Mouse (Mus musculus) kidney, adult 2 months (tissue): ENCODE measurements around the gene Atp6v0d1. TPM values are rescaled to one million over a fixed set of nuclear protein-coding genes. Genes with fewer than 3 reads are reported as not detected.
"Not testable (repeated sequence)": the region's sequence is repeated elsewhere in the genome, so short reads cannot be mapped to it uniquely, and the experiment has no call there.

Experiments used
- DNase-seq: peaks from one replicate; pipeline ENCODE4 v3.0.0; 2021
- H3K27ac ChIP-seq: fragments of 200-500 bp; 2 replicates; pipeline ENCODE4 v1.5.1; 2012; ENCODE audit warnings: low read depth, low read length, control low read depth, inconsistent platforms; ENCODE audit not compliant: insufficient read depth
- H3K27me3 ChIP-seq: fragments of 200-500 bp; replicated peaks from 2 replicates; pipeline ENCODE4 v1.6.1; 2012; ENCODE audit warnings: mild to moderate bottlenecking, moderate library complexity, low read length, inconsistent platforms; ENCODE audit not compliant: control insufficient read depth, insufficient read depth
- H3K36me3 ChIP-seq: fragments of 200-500 bp; 2 replicates; pipeline ENCODE4 v1.6.1; 2012; ENCODE audit warnings: mild to moderate bottlenecking, moderate library complexity, low read length, inconsistent platforms; ENCODE audit not compliant: control insufficient read depth, insufficient read depth
- H3K4me1 ChIP-seq: fragments of 200-500 bp; 2 replicates; pipeline ENCODE4 v1.6.1; 2011; ENCODE audit warnings: low read length; ENCODE audit not compliant: control insufficient read depth, insufficient read depth
- H3K4me3 ChIP-seq: fragments of 200-500 bp; 2 replicates; pipeline ENCODE4 v1.5.1; 2011; ENCODE audit warnings: mild to moderate bottlenecking, low read depth, low read length, control low read depth; ENCODE audit not compliant: insufficient read depth
- CTCF ChIP-seq: fragments of 200-500 bp; conservative IDR thresholded peaks from 2 replicates; pipeline ENCODE4 v1.5.1; 2011; ENCODE audit warnings: low read depth, mild to moderate bottlenecking, control low read depth, low read length, moderate library complexity, mixed read lengths; ENCODE audit not compliant: insufficient read depth, insufficient read length
- POLR2A ChIP-seq: fragments of 200-500 bp; IDR thresholded peaks from one replicate; pipeline ENCODE4 v1.6.1; 2011; ENCODE audit warnings: low read depth, low read length, control low read depth
- WGBS: fragments of 180-500 bp; shearing (Covaris S2); methylation state at CpG from one replicate; pipeline ENCODE4 v1.1.7; 2018; 5-methylcytosine and 5-hydroxymethylcytosine counted together
- polyA plus RNA-seq: library from polyadenylated mRNA; depleted of rRNA; stranded (reverse); fragments of >200 nt; gene quantifications from 2 replicates; pipeline ENCODE4 v1.2.3, GENCODE M21; 2012

Gene Atp6v0d1
- polyA plus RNA-seq, 1 experiment: 182 TPM

DNA sequence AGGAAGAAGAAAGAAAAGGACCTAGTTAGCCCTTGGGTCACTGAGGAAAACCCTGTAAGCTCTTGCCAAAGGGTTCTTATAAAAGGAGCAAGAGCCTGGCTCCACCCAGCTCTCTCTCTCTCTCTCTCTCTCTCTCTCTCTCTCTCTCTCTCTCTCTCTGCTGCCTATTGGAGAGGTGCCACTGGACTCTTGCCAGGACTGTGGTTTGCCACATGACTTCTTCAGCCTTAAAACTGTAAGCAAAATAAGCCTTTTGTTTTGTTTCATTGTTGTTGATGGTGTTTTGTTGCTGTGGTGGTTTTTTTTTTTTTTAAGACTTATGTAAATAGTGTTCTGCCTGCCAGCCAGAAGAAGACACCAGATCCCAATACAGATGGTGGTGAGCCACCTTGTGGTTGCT, 7.6 kb upstream of the Atp6v0d1 start:
- TF ChIP-seq CTCF (no peak), POLR2A (no peak)
- no peaks in the 10 kb centered on the region; the same call in 1 of the 2 replicates for H3K4me1 ChIP-seq
- H3K4me3 ChIP-seq: no peak overlapping the region
- DNase-seq: peak; percentile 76
- no peaks in the 10 kb centered on the region for H3K27me3 ChIP-seq
- no peak overlapping the region for H3K27ac ChIP-seq
- no peaks in the 10 kb centered on the region for H3K36me3 ChIP-seq

- 86% methylated on average over 9 of the region's 9 CpGs for WGBS
- Histone ChIP-seq H3K36me3 (no peaks in the 10 kb centered on the region), H3K27me3 (no peaks in the 10 kb centered on the region), H3K27ac (no peak overlapping the region), H3K4me3 (no peak overlapping the region), H3K4me1 (peaks cover under 1% of the 10 kb centered on the region; the same call in 1 of the 2 replicates)
- no peak for DNase-seq
- TF ChIP-seq POLR2A: no peak
- TF ChIP-seq CTCF: no peak
These were observed 6.0 kb upstream of the Atp6v0d1 start for GRCm38 (mm10) chr8:105571810-105572209.

DNA sequence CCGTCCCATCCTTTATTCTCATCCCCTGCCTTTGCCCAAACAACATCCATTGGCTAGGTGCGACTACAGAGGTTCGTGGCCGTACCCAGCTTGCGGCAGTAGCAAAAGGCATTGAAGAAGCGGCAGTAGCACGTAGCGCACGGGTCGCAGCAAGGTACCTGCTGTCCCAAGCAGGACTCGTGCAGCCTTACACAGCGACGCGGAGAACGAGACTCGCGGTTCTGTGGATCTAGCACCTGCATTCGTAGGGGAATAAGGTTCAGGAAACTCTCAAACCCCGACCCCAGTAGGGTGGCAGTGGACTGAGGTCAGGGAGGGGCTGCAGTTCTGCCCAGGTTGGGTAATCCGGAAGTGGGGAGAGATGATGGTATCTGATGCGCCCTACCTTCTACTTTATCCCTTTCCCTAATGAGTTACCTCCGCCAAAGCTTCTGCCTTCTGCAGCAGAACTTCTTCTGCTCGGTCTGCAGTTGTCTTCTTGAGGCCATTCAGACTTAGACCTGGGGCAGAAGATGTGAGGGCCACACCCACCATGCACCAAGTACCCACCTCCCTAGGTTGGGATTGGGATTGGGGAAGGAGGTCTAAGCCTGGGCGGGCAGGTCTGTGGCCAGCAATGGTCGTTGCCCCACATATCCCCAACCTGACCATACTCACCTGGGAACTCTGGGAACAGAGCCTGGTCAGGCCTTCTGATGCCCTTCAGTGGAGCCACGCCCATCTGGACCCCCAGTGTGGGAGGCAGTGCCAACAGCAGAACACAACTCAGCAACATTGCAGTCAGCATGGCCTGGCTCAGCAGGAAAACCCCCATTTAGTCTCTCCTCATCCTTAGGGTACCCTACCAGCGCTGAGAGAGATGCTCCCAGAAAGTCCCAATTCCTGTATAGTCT, 1.1 kb upstream of the Atp6v0d1 start:
- Histone ChIP-seq H3K36me3 (no peaks in the 10 kb centered on the region), H3K4me3 (peak overlapping the region; percentile 54), H3K27me3 (no peaks in the 10 kb centered on the region), H3K4me1 (peaks cover 15% of the 10 kb centered on the region), H3K27ac (peak overlapping the region; percentile 58; the same call in 1 of the 2 replicates)
- no peak for TF ChIP-seq POLR2A
- no peak for TF ChIP-seq CTCF
- peak; percentile 20 for DNase-seq
- 27% methylated on average over 27 of the region's 27 CpGs for WGBS

DNA sequence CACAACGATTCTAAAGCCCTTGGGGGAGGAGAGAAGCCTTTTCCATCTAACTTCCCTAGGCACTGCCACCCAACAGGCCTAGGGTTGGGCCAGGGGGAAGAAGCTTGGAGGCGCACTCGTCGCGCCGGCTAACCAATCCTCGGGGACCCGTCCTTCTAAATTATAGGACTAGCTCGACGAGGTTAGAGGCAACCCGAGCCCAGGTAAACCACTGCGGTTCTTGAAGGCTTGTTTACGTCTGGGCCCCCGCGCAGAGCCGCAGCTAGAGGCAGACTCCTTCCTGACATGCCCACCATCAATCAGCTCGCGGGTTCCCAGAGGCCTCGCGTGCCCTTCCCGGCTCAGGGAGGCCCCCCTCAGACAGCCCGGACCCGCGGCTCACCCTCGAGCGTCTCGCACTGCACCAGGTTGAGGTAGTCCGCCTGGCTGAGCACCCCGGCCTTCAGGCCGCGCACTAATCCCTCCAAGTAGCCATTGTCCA, 406 bp downstream of the Atp6v0d1 start:
- peak overlapping the region; percentile 59 for H3K4me3 ChIP-seq
- H3K27ac ChIP-seq: peak overlapping the region; percentile 58
- no peak for TF ChIP-seq CTCF
- no peak for TF ChIP-seq POLR2A
- H3K36me3 ChIP-seq: no peaks in the 10 kb centered on the region
- no peaks in the 10 kb centered on the region for H3K27me3 ChIP-seq
- under 1% methylated on average over 31 of the region's 31 CpGs for WGBS
- peaks cover 15% of the 10 kb centered on the region for H3K4me1 ChIP-seq
- DNase-seq: no peak

DNA sequence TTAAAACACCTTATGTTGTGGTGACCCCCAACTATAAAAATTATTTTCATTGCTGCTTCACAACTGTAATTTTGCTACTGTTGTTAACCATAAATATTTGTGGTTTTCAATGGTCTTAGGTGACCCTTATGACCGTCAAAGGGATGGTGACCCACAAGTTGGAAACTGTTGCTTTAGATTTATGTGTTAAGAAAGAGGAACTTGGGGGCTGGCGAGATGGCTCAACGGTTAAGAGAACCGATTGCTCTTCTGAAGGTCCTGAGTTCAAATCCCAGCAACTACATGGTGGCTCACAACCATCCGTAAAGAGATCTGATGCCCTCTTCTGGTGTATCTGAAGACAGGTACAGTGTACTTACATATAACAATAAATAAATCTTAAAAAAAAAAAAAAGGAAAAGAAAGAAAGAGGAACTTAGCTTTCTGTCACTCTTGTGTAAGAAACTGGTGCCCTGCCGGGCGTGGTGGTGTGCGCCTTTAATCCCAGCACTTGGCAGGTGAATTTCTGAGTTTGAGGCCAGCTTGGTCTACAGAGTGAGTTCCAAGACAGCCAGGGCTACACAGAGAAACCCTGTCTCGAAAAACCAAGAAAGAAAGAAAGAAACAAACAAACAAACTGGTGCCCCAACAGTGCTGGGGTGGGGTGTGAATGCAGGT, 1.1 kb downstream of the Atp6v0d1 start:
- peak overlapping the region; percentile 58; the same call in 1 of the 2 replicates for H3K27ac ChIP-seq

GRCm38 (mm10) chr8:105563871-105564270, 2.0 kb downstream of the Atp6v0d1 start:
- Histone ChIP-seq H3K4me1 (peaks cover 15% of the 10 kb centered on the region), H3K27me3 (no peaks in the 10 kb centered on the region), H3K27ac (no peak overlapping the region), H3K4me3 (no peak overlapping the region), H3K36me3 (no peaks in the 10 kb centered on the region)
- WGBS: 94% methylated on average over 1 of the region's 1 CpGs
- TF ChIP-seq POLR2A (no peak), CTCF (no peak)
- no peak for DNase-seq

More for the DNA sequence above, 1.1 kb downstream of the Atp6v0d1 start:
- 56% methylated on average over 9 of the region's 9 CpGs for WGBS
- Histone ChIP-seq H3K4me1 (peaks cover 15% of the 10 kb centered on the region), H3K4me3 (peak overlapping the region; percentile 59)
- not testable (repeated sequence) for H3K36me3 ChIP-seq, H3K27me3 ChIP-seq, DNase-seq

DNA sequence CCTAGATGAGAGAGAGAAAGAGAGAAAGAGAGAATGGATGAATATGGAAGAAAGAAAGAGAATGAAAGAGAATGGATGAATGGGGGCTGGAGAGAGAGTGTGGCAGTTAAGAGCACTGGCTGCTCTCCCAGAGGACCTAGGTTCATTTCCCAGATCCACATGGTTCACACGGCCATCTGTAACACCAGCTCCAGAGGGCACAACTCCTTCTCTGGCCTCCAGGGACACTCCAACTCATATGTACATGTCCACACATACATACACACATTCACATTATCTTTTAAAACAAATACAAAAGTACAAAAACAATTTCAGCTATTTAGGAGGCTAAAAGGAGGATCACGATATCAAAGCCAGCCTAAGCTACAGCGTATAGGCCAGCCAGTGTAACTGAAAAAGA, 3.0 kb downstream of the Atp6v0d1 start:
- Histone ChIP-seq H3K4me3 (no peak overlapping the region), H3K36me3 (no peaks in the 10 kb centered on the region), H3K27ac (no peak overlapping the region), H3K27me3 (no peaks in the 10 kb centered on the region), H3K4me1 (peaks cover 15% of the 10 kb centered on the region)
- DNase-seq: no peak
- no peak for TF ChIP-seq CTCF
- WGBS: 73% methylated on average over 3 of the region's 3 CpGs
